Mouse (Mus musculus): ENCODE measurements at regions not wholly inside any gene's neighbourhood (a gene's known extent, or its start where the extent isn't known, plus 50 kb on each side); places are given as distances from the start of the nearest gene placed in this dataset.

- DNase-seq (ENCODE audit: low read depth, low spot score) = no peak
Measured at GRCm38 (mm10) chr2:21908813-21909480, 318.4 kb upstream of the Myo3a start.

- DNase-seq (ENCODE audit: low read depth, low spot score) = peak; percentile 63
Measured at GRCm38 (mm10) chr2:21909481-21909966, 317.8 kb upstream of the Myo3a start.

GRCm38 (mm10) chr2:21917804-21918690, 309.3 kb upstream of the Myo3a start:
- peak; percentile 92 for DNase-seq (ENCODE audit: low read depth, low spot score)

GRCm38 (mm10) chr2:21919091-21919490, 308.2 kb upstream of the Myo3a start:
- DNase-seq (ENCODE audit: low read depth, low spot score) = no peak

DNA sequence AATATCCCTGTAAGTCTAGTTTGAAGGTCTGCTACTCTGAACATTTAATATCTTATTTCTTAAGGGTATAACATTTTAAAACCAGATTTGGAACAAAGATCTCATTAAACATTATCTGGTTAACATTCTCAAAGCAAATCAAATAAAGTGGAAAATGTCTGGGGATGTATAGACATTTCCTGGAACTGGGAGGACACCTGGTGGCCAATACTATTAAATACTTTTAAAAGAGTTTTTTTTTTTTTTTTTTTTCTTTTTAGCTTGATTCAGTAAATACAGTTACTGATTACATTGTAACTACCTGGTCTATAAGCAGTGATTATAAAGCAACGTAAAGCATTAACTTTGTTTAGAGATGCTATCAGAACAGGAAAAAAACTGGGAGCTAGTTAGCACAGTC, 299.6 kb upstream of the Myo3a start:
- no peak for DNase-seq (ENCODE audit: low read depth, low spot score)

GRCm38 (mm10) chr2:21939993-21940392, 287.3 kb upstream of the Myo3a start:
- no peak for DNase-seq (ENCODE audit: low read depth, low spot score)

- DNase-seq (ENCODE audit: low read depth, low spot score) = peak; percentile 34
Measured at GRCm38 (mm10) chr2:21940797-21941487, 286.4 kb upstream of the Myo3a start.

DNA sequence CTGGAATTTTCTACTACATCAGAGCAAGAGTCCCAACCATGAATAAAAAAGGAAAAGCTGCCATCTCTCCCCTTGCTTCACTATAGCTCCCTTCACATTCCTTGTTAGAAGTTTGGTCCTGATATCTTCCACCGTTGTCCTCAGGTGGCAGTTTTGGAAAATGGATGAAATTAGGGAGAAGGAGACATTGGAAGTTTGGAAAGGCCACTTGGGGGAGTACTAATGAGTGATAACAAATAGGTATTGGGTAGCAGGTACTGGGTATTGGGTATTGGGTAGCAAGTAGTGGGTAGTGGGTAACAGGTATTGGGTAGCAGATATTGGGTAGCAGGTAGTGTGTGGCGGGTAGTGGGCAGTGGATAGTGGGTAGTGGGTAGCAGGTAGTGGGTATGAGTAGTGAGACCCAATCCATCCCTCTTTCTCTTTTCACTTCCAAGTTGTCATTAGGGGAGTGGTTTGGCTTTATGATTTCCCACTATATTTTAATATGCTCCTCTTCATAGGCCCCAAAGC, 285.8 kb upstream of the Myo3a start:
- no peak for DNase-seq (ENCODE audit: low read depth, low spot score)

DNA sequence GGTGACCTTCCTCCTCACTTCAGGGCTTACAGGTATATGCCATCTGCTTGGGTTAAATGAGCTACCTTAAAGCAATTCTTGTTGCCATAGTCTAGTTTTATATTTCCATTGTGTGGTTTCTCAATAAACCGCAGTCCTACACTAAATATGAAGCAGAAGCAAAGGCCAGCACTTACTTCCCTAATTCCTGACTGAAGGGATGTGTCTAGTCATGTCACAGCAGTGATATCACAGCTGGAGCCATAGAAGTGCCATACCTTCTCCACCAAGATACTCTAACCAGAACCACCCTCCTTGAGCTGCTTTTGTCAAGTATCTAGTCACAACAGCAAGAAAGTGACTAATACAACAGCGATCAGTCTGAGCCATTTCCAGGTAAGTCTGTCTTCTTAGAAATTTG, 283.6 kb upstream of the Myo3a start:
- DNase-seq (ENCODE audit: low read depth, low spot score) = no peak

GRCm38 (mm10) chr2:21946484-21946883, 280.8 kb upstream of the Myo3a start:
- DNase-seq (ENCODE audit: low read depth, low spot score) = no peak

- DNase-seq (ENCODE audit: low read depth, low spot score) = peak; percentile 56
Measured at GRCm38 (mm10) chr2:21951279-21951678, 276.0 kb upstream of the Myo3a start.

GRCm38 (mm10) chr2:21956112-21956963, 271.0 kb upstream of the Myo3a start:
- DNase-seq (ENCODE audit: low read depth, low spot score) = no peak

DNA sequence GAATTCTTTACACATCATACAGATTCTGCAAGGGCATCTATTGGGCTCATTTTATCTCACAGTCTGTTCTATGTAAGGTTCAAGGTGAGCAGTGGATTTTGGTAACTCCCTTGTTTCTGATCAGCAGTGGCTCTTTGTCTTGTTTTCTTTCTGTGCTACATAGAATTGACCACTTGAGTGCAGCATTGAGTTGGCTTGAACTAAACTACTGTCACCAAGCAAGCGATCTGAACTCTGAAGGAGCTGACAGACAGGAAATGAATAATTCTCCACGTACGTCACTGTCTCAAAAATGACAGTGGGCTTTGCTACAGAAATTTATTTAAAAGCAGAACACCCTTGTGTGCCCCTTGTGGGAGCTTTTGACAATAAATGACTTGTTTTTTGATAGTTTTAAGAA, 268.9 kb upstream of the Myo3a start:
- DNase-seq (ENCODE audit: low read depth, low spot score) = peak; percentile 61

DNA sequence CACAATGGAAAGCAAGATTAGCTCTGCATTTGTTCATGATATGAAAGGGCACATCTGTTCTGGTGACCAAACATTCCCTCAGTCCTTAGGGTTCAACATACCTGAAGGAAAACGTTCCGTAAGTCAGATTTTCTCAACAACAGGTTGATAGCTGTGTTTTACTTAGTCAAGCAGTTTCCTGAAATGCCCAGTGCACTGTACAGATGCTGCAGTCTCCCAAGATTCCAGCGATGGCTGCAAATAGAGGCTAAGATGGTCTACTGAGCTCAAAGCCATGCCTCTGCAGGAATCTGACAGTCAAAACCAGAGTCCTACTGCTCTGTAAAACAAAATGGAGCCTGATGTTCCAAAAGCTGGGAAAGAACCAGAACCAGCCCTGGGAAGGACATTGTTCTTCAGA, 268.5 kb upstream of the Myo3a start:
- DNase-seq (ENCODE audit: low read depth, low spot score) = no peak

DNA sequence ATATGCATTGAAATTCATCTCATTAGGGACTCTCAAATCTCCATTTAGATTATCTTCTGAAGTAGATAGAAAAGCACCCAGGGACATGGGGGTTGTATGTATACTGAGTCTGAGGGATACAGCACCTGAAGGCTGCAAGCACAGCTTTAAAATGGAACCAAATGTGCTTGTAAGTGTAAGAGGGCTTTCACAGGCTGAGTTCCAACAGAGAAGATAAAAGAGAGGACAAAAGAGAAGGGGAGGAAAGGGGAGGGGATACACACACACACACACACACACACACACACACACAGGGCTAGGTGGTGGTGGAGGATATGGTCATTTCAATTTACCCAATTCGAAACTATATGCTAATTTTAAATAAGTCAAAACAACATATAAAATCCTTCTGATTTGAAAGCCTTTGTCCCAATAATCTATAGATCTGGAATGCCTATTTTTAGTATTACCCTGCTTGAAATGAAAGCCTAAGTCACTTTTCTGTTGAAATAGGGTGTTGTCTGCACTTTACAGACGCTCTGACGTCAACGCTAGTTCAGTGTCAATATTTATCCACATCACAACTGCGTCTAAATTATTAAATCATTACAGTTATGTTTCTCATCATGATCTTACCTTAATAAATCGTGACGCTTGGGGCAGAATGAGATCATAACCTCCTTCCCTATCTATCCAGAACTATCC, 263.8 kb upstream of the Myo3a start:
- no peak for DNase-seq (ENCODE audit: low read depth, low spot score)

- DNase-seq (ENCODE audit: low read depth, low spot score) = no peak
Measured at GRCm38 (mm10) chr2:21964027-21964605, 263.2 kb upstream of the Myo3a start.

GRCm38 (mm10) chr2:21970774-21971406, 256.4 kb upstream of the Myo3a start:
- DNase-seq (ENCODE audit: low read depth, low spot score) = no peak

- no peak for DNase-seq (ENCODE audit: low read depth, low spot score)
Measured at GRCm38 (mm10) chr2:21974599-21974998, 252.7 kb upstream of the Myo3a start.

DNA sequence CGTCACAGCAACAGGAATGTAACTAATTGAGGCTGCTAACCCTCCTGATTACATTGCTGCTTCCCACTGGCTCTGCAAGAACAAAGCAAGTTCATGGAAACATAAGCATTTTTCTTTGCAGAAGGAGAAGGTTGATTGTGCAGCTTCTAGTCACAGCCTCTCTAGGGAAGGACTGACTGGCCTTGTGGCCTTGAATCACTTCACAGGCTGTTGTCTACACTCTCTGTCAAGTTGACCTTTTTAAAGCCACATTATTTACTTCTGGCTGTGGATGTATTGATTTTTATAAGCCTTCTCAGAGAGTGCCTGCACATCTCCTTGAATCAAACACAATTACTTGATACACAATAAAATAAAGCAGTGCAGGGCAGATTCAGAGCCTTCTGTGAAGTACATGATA, 251.8 kb upstream of the Myo3a start:
- DNase-seq (ENCODE audit: low read depth, low spot score) = no peak

GRCm38 (mm10) chr2:21976337-21976736, 251.0 kb upstream of the Myo3a start:
- no peak for DNase-seq (ENCODE audit: low read depth, low spot score)
